Mouse (Mus musculus) neural tube, embryonic 14.5 days (tissue): ENCODE data around the gene Arhgef12. TPM values are rescaled to one million over a fixed set of nuclear protein-coding genes. Genes with fewer than 3 reads are reported as not detected.
A peak's percentile ranks its signal among the peaks of the same experiment; 100 is the strongest.
"Not testable (repeated sequence)": the region's sequence is repeated elsewhere in the genome, so short reads cannot be mapped to it uniquely, and the experiment has no call there.

Source experiments
- ATAC-seq: fragments of 200-750 bp; cut with Nextera tagmentation; 2 replicates; pipeline ENCODE4 v1.8.0; 2017; ENCODE audit warnings: low read depth, mild to moderate bottlenecking, moderate TSS enrichment, moderate library complexity
- H3K27ac ChIP-seq: fragments of 300-500 bp; sonication (generic); 2 replicates; pipeline ENCODE4 v1.5.1; 2014; ENCODE audit warnings: low read depth, mild to moderate bottlenecking, control low read depth, low read length, moderate library complexity, mixed read lengths
- H3K27me3 ChIP-seq: fragments of 300-500 bp; sonication (generic); 2 replicates; pipeline ENCODE4 v1.6.1; 2014; ENCODE audit warnings: low read length; ENCODE audit not compliant: control insufficient read depth, insufficient read depth
- H3K36me3 ChIP-seq: fragments of 300-500 bp; sonication (generic); 2 replicates; pipeline ENCODE4 v1.6.1; 2014; ENCODE audit warnings: low read length, mixed read lengths; ENCODE audit not compliant: control insufficient read depth, insufficient read depth
- H3K4me1 ChIP-seq: fragments of 300-500 bp; sonication (generic); 2 replicates; pipeline ENCODE4 v1.6.1; 2014; ENCODE audit warnings: low read length; ENCODE audit not compliant: control insufficient read depth, insufficient read depth
- H3K4me2 ChIP-seq: fragments of 300-500 bp; sonication (generic); 2 replicates; pipeline ENCODE4 v1.6.1; 2014; ENCODE audit warnings: mild to moderate bottlenecking, low read depth, low read length, control low read depth
- H3K4me3 ChIP-seq: fragments of 300-500 bp; sonication (generic); 2 replicates; pipeline ENCODE4 v1.5.1; 2014; ENCODE audit warnings: low read depth, low read length, control low read depth, mixed read lengths
- H3K9ac ChIP-seq: fragments of 300-500 bp; sonication (generic); replicated peaks from 2 replicates; pipeline ENCODE4 v1.6.1; 2014; ENCODE audit warnings: low read depth, mild to moderate bottlenecking, control low read depth, low read length, mixed read lengths
- H3K9me3 ChIP-seq: fragments of 300-500 bp; sonication (generic); 2 replicates; pipeline ENCODE4 v1.6.1; 2016; ENCODE audit warnings: low read length; ENCODE audit not compliant: control insufficient read depth
- WGBS: fragments of 180-500 bp; shearing (Covaris S2); extraction: QIAGEN DNeasy Blood & Tissue Kit; methylation state at CpG from one replicate; pipeline ENCODE4 v1.1.7; 2014; 5-methylcytosine and 5-hydroxymethylcytosine counted together
- polyA plus RNA-seq: library from polyadenylated mRNA; unstranded; fragments of >200 nt; fragmentation: Nextera tagmentation; extraction: Ambion mirVana; gene quantifications from 2 replicates; pipeline ENCODE4 v1.2.1, GENCODE M21; 2014

Gene Arhgef12
- polyA plus RNA-seq, 1 experiment from 2014 or later: 51.4 TPM

GRCm38 (mm10) chr9:43133525-43133924, 26.5 kb upstream of the Arhgef12 start:
- H3K27me3 ChIP-seq: no peaks in the 10 kb centered on the region
- no peak overlapping the region for H3K9ac ChIP-seq
- peaks cover 3% of the 10 kb centered on the region; the same call in 1 of the 2 replicates for H3K4me1 ChIP-seq
- no peak overlapping the region for H3K27ac ChIP-seq
- H3K36me3 ChIP-seq: no peaks in the 10 kb centered on the region
- no peak for ATAC-seq
- H3K9me3 ChIP-seq: no peaks in the 10 kb centered on the region
- no peak overlapping the region for H3K4me2 ChIP-seq
- WGBS: 84% methylated on average over 3 of the region's 3 CpGs
- H3K4me3 ChIP-seq: no peak overlapping the region

- H3K4me2 ChIP-seq: no peak overlapping the region
- H3K9me3 ChIP-seq: no peaks in the 10 kb centered on the region
- 20% methylated on average over 4 of the region's 4 CpGs for WGBS
- H3K4me3 ChIP-seq: no peak overlapping the region
- no peak overlapping the region for H3K9ac ChIP-seq
- H3K36me3 ChIP-seq: no peaks in the 10 kb centered on the region
- peaks cover 3% of the 10 kb centered on the region; the same call in 1 of the 2 replicates for H3K4me1 ChIP-seq
- no peak for ATAC-seq
- H3K27ac ChIP-seq: no peak overlapping the region
- no peaks in the 10 kb centered on the region for H3K27me3 ChIP-seq
Measured at GRCm38 (mm10) chr9:43132380-43132779, 25.3 kb upstream of the Arhgef12 start.

- ATAC-seq: no peak
- Histone ChIP-seq H3K4me3 (no peak overlapping the region), H3K9ac (no peak overlapping the region), H3K4me1 (peaks cover 3% of the 10 kb centered on the region; the same call in 1 of the 2 replicates), H3K4me2 (no peak overlapping the region), H3K27me3 (no peaks in the 10 kb centered on the region), H3K36me3 (no peaks in the 10 kb centered on the region), H3K27ac (no peak overlapping the region), H3K9me3 (no peaks in the 10 kb centered on the region)
- 85% methylated on average over 5 of the region's 5 CpGs for WGBS
Measured at GRCm38 (mm10) chr9:43131940-43132339, 24.9 kb upstream of the Arhgef12 start.

DNA sequence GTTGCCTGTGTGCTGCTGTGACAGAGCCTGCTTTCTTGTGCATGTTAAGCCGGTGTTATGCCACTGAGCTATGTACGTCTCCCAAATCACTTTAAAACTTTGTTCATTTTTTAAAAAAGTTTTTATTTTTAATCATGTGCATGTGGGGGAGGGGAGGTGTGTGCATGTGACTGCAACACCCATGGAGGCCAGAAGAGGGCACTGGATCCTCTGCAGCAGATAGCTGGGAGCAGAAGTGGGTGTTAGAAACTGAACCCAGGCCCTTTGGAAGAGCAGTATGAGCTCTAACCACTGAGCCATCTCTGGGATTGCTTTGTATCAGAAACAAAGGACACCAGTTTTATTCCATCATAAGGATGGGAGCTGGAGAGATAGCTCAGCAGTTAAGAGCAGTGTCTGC, 23.6 kb upstream of the Arhgef12 start:
- Histone ChIP-seq H3K27ac (no peak overlapping the region), H3K4me1 (peaks cover 3% of the 10 kb centered on the region; the same call in 1 of the 2 replicates), H3K4me2 (no peak overlapping the region), H3K9me3 (no peaks in the 10 kb centered on the region), H3K36me3 (no peaks in the 10 kb centered on the region), H3K9ac (no peak overlapping the region), H3K27me3 (no peaks in the 10 kb centered on the region), H3K4me3 (no peak overlapping the region)
- no peak for ATAC-seq
- WGBS: 95% methylated on average over 2 of the region's 2 CpGs

DNA sequence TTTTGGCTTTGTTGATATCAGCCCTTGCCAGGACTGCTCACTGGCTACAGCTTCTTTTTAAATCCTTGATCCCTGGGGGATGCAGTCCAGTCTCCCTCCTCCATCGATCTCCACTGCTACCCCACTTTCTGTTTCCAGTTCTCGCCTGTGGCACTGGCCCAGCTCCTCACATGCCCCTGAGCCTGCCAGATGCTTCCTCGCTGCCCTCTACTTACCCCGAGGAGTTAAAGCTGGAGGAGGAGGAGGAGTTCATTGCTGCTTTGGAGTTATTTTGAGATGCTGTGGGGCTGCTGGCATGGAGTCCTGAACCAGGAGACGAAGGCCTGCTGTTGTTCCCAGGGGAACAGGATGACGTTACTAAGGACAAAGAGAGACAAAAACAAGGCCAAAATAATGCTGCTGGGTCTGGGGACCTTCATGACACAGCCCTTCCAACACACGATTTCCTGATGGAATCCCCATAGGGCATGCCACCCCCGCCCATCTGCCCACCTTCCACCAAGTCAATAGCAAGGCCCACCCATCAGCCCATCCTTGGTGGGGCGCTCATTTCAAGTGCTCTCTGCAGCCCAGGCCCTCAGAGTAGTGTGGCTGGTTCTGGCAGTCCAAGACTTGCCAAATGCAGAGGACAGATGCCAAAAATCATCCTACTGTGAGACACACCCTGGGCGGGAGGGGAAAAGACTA, 20.2 kb upstream of the Arhgef12 start:
- Histone ChIP-seq H3K27ac (no peak overlapping the region), H3K4me1 (peaks cover 3% of the 10 kb centered on the region; the same call in 1 of the 2 replicates), H3K9ac (no peak overlapping the region), H3K27me3 (no peaks in the 10 kb centered on the region), H3K36me3 (no peaks in the 10 kb centered on the region), H3K9me3 (no peaks in the 10 kb centered on the region), H3K4me2 (no peak overlapping the region), H3K4me3 (no peak overlapping the region)
- ATAC-seq: no peak
- WGBS: 70% methylated on average over 10 of the region's 10 CpGs

DNA sequence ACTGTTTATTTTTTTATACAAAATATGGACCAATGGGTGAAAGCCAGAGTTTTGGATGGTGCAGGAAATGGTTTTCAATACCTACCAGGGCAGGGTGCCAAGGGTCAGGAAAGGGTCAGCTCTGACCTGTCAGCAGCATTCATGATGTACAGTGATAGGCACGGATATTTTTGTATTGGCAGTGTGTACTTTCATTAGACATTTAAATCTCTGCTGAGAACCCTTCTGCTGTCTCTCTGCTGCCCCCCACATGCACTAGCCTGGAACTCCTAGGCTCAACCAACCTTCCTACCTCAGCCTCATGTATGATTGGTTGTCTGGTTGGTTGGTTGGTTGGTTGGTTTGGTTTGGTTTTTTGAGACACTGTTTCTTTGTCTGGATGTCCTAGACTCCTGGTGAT, 15.3 kb upstream of the Arhgef12 start:
- no peak overlapping the region for H3K4me3 ChIP-seq
- no peaks in the 10 kb centered on the region for H3K27me3 ChIP-seq
- no peaks in the 10 kb centered on the region for H3K36me3 ChIP-seq
- WGBS: 50% methylated on average over 1 of the region's 1 CpGs
- no peak for ATAC-seq
- H3K9ac ChIP-seq: no peak overlapping the region
- H3K4me1 ChIP-seq: no peaks in the 10 kb centered on the region
- no peaks in the 10 kb centered on the region for H3K9me3 ChIP-seq
- no peak overlapping the region for H3K27ac ChIP-seq
- H3K4me2 ChIP-seq: no peak overlapping the region

DNA sequence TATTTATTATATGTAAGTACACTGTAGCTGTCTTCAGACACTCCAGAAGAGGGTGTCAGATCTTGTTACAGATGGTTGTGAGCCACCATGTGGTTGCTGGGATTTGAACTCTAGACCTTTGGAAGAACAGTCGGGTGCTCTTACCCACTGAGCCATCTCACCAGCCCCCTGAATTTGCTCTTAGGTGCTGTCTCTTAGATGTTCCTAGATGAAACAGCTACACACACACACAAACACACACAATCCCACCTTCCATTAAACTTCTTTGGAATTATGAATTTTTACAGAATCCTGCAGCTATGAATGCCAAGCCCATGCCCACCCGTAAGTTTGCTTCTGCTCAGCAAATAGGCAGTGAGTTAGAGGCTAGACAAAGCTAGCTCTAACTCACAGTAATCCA, 14.9 kb upstream of the Arhgef12 start:
- H3K9me3 ChIP-seq, H3K27ac ChIP-seq, H3K4me3 ChIP-seq, H3K9ac ChIP-seq, H3K27me3 ChIP-seq, H3K36me3 ChIP-seq, ATAC-seq, H3K4me2 ChIP-seq, H3K4me1 ChIP-seq: not testable (repeated sequence)
- 94% methylated on average over 2 of the region's 2 CpGs for WGBS

- H3K4me2 ChIP-seq: no peak overlapping the region
- WGBS: 88% methylated on average over 6 of the region's 6 CpGs
- H3K9me3 ChIP-seq: no peaks in the 10 kb centered on the region
- no peak overlapping the region for H3K27ac ChIP-seq
- H3K27me3 ChIP-seq: no peaks in the 10 kb centered on the region
- 0 out of 2 replicates have a peak, but pooled peaks cover 3% of the 10 kb centered on the region for H3K4me1 ChIP-seq
- no peaks in the 10 kb centered on the region for H3K36me3 ChIP-seq
- H3K4me3 ChIP-seq: no peak overlapping the region
- no peak overlapping the region for H3K9ac ChIP-seq
- no peak for ATAC-seq
Measured at GRCm38 (mm10) chr9:43116997-43117336, 9.9 kb upstream of the Arhgef12 start.

GRCm38 (mm10) chr9:43116134-43116996, 9.3 kb upstream of the Arhgef12 start, which contains the start of gene Tmem136:
Gene Tmem136 (minus strand): TSS chr9:43116570.
- 0 out of 2 replicates have a peak, but pooled peaks cover 3% of the 10 kb centered on the region for H3K4me1 ChIP-seq
- WGBS: 3% methylated on average over 55 of the region's 55 CpGs
- H3K4me2 ChIP-seq: peak within 1 kb of the TSS; percentile 82
- H3K36me3 ChIP-seq: peaks cover under 1% of the 10 kb centered on the region; the same call in 1 of the 2 replicates
- peak within 1 kb of the TSS; percentile 95 for H3K9ac ChIP-seq
- peak; percentile 97 for ATAC-seq
- peak within 1 kb of the TSS; percentile 97 for H3K4me3 ChIP-seq
- H3K27ac ChIP-seq: peak within 1 kb of the TSS; percentile 64
- H3K27me3 ChIP-seq: no peaks in the 10 kb centered on the region
- no peaks in the 10 kb centered on the region for H3K9me3 ChIP-seq
